In genomic region chr8:70757523-70758307, GRCm38 (mm10) we compare ENCODE assay signal across 8 mouse cellular contexts. TPM values are rescaled to one million over a fixed set of nuclear protein-coding genes. Genes with fewer than 3 reads are reported as not detected.
DNase-seq lines count a peak whose midpoint lies in the region; ATAC-seq and TF ChIP-seq lines count a peak whose summit lies in the region.

No protein-coding gene starts in this region.

- 77% methylated on average over 22 of the region's 22 CpGs for WGBS in kidney, embryonic 16.5 days
- 92% methylated on average over 22 of the region's 22 CpGs for WGBS in thymus, adult 2 months

- no peak for TF ChIP-seq POLR2A in thymus, adult 2 months (IDR thresholded peaks at IDR 0.05; ENCODE audit: control insufficient read depth, extremely low read depth, insufficient read depth, low read length, poor library complexity)

- no peaks in the 10 kb centered on the region for H3K9me3 ChIP-seq in kidney, embryonic 16.5 days (ENCODE audit: low read length)

- H3K27me3 ChIP-seq in kidney, embryonic 16.5 days (ENCODE audit: insufficient read depth, low read length), result no peaks in the 10 kb centered on the region
- H3K27me3 ChIP-seq in thymus, adult 2 months (ENCODE audit: control insufficient read depth, insufficient read depth, low read length), result no peaks in the 10 kb centered on the region
- H3K27me3 ChIP-seq in splenic B cell, adult 2 months (ENCODE audit: control insufficient read depth, insufficient read depth, low read length, poor library complexity, severe bottlenecking), result no peaks in the 10 kb centered on the region

- no peak for TF ChIP-seq CTCF in thymus, adult 2 months (IDR thresholded peaks at IDR 0.05; ENCODE audit: borderline replicate concordance, control insufficient read depth, extremely low read depth, insufficient read depth, low read length, poor library complexity)

- peaks cover 51% of the 10 kb centered on the region for H3K4me1 ChIP-seq in kidney, embryonic 16.5 days (ENCODE audit: insufficient read depth, low read length)
- H3K4me1 ChIP-seq in thymus, adult 2 months (replicated peaks; ENCODE audit: control insufficient read depth, insufficient read depth, low read length), result peaks cover 32% of the 10 kb centered on the region

- DNase-seq in kidney, adult 18-20 months, result no peak
- DNase-seq in thymus, postnatal 36 days, result peak; percentile 1 to 23
- no peak for DNase-seq in thymus, adult 2 months
- peak; percentile 73 for DNase-seq in brain, adult 2 months (ENCODE audit: low read depth, low spot score)
- DNase-seq in gastrocnemius, postnatal 36 days, result peak; percentile 8 to 15
- peak; percentile 64 for DNase-seq in splenic B cell, adult 2 months (ENCODE audit: low read depth, low spot score)

- H3K4me2 ChIP-seq in kidney, embryonic 16.5 days (replicated peaks; ENCODE audit: low read depth, low read length), result no peak overlapping the region

- intact Hi-C loops in gastrocnemius, postnatal 36 days (cut with DNase I), result no loop called here

- H3K36me3 ChIP-seq in kidney, embryonic 16.5 days (ENCODE audit: insufficient read depth, low read length), result peaks cover 17% of the 10 kb centered on the region; the same call in 1 of the 2 replicates
- H3K36me3 ChIP-seq in thymus, adult 2 months (ENCODE audit: control insufficient read depth, insufficient read depth, low read length), result no peaks in the 10 kb centered on the region
- H3K36me3 ChIP-seq in splenic B cell, adult 2 months (ENCODE audit: control insufficient read depth, insufficient read depth, low read length, poor library complexity, severe bottlenecking), result peaks cover 1% of the 10 kb centered on the region

- ATAC-seq in kidney, embryonic 16.5 days (ENCODE audit: low FRiP score, low TSS enrichment), result no peak
- ATAC-seq in inflammation-experienced regulatory T-cells, adult 6 months, result no peak

- no peak overlapping the region for H3K4me3 ChIP-seq in kidney, embryonic 16.5 days (ENCODE audit: low read length)
- no peak overlapping the region for H3K4me3 ChIP-seq in thymus, adult 2 months (ENCODE audit: control insufficient read depth, insufficient read depth, low read length)

- no peak overlapping the region for H3K9ac ChIP-seq in kidney, embryonic 16.5 days (replicated peaks; ENCODE audit: low read length)

- H3K27ac ChIP-seq in kidney, embryonic 16.5 days (ENCODE audit: low read length), result 0 out of 2 replicates have a peak overlapping the region, but pooled peaks have one; percentile 4
- no peak overlapping the region for H3K27ac ChIP-seq in thymus, adult 2 months (ENCODE audit: control insufficient read depth, insufficient read depth, low read length)

RNA-seq across cellular contexts. Expression of gene Mpv17l2, which starts 3.0 kb away (rescaled TPM):
- polyA plus RNA-seq in kidney, embryonic 16.5 days (2015; fragmentation: Nextera tagmentation; extraction: Ambion mirVana), result 57.0 and 60.4 TPM in 2 replicates
- 72.9 and 103 TPM in 2 replicates for polyA plus RNA-seq in thymus, adult 2 months (2012; rRNA removed)
- 10 to 100 TPM; 20.7 to 21.4 TPM for total RNA-seq in gastrocnemius, postnatal 36 days (2021)
- 10 to 100 TPM; 35.5 to 46.1 (median 42.5) TPM for polyA plus RNA-seq in inflammation-experienced regulatory T-cells, adult 6 months (2017; shearing (Covaris generic))

RNA-seq across cellular contexts. Expression of gene Rab3a, which starts 3.2 kb away (rescaled TPM):
- 20.9 and 22.0 TPM in 2 replicates for polyA plus RNA-seq in kidney, embryonic 16.5 days (2015; fragmentation: Nextera tagmentation; extraction: Ambion mirVana)
- 17.8 and 20.8 TPM in 2 replicates for polyA plus RNA-seq in thymus, adult 2 months (2012; rRNA removed)
- 10 to 100 TPM; 36.8 to 37.3 TPM for total RNA-seq in gastrocnemius, postnatal 36 days (2021)
- polyA plus RNA-seq in inflammation-experienced regulatory T-cells, adult 6 months (2017; shearing (Covaris generic)), result 1 to 10 TPM; 4.6 to 8.6 (median 7.9) TPM

RNA-seq across cellular contexts. Expression of gene Pik3r2, which starts 18.8 kb away (rescaled TPM):
- polyA plus RNA-seq in kidney, embryonic 16.5 days (2015; fragmentation: Nextera tagmentation; extraction: Ambion mirVana), result 72.8 and 77.3 TPM in 2 replicates
- polyA plus RNA-seq in thymus, adult 2 months (2012; rRNA removed), result 124 and 136 TPM in 2 replicates
- 10 to 100 TPM; 14.3 to 16.1 TPM for total RNA-seq in gastrocnemius, postnatal 36 days (2021)
- 1 to 10 TPM; 2.6 to 5.4 (median 5.4) TPM for polyA plus RNA-seq in inflammation-experienced regulatory T-cells, adult 6 months (2017; shearing (Covaris generic))

RNA-seq across cellular contexts. Expression of gene Pde4c, which starts 34.2 kb away (rescaled TPM):
- 8.8 and 11.6 TPM in 2 replicates for polyA plus RNA-seq in kidney, embryonic 16.5 days (2015; fragmentation: Nextera tagmentation; extraction: Ambion mirVana)
- polyA plus RNA-seq in thymus, adult 2 months (2012; rRNA removed), result 4.9 and 6.2 TPM in 2 replicates
- total RNA-seq in gastrocnemius, postnatal 36 days (2021), result 1 to 10 TPM; 1.9 to 2.1 TPM
- under 1 TPM; 0.19 to 0.59 (median 0.25) TPM for polyA plus RNA-seq in inflammation-experienced regulatory T-cells, adult 6 months (2017; shearing (Covaris generic))

RNA-seq across cellular contexts. Expression of gene Gm3336, which starts 39.4 kb away (rescaled TPM):
- 0.52 and 0.76 TPM in 2 replicates for polyA plus RNA-seq in kidney, embryonic 16.5 days (2015; fragmentation: Nextera tagmentation; extraction: Ambion mirVana)
- polyA plus RNA-seq in thymus, adult 2 months (2012; rRNA removed), result 0.48 and 0.50 TPM in 2 replicates
- not detected for total RNA-seq in gastrocnemius, postnatal 36 days (2021)
- polyA plus RNA-seq in inflammation-experienced regulatory T-cells, adult 6 months (2017; shearing (Covaris generic)), result under 1 TPM in 1 of 3 experiments, not detected in 2; 0.55 TPM

Comparison
In these comparisons a context has a peak if more than half of its experiments do, and no peak if none do; other contexts are left out.
1. DNase-seq: peak in thymus, postnatal 36 days (2 of 2), brain, adult 2 months (single experiment), gastrocnemius, postnatal 36 days (2 of 2) and splenic B cell, adult 2 months (single experiment); none in kidney, adult 18-20 months (single experiment) and thymus, adult 2 months (single experiment).
2. RNA of gene Pik3r2, which starts 18.8 kb away (polyA plus RNA-seq): 124 to 136 TPM in thymus, adult 2 months and 72.8 to 77.3 TPM in kidney, embryonic 16.5 days; 2.6 to 5.4 TPM in inflammation-experienced regulatory T-cells, adult 6 months; every median in the first group is over 10 times any median in the second.